Mouse (Mus musculus) testis, postnatal 14 days (tissue): ENCODE data around the gene Cdiptos.

Experiments used
- DNase-seq: peaks from one replicate; pipeline ENCODE4 v3.0.0; 2021; ENCODE audit warnings: low spot score

Cdiptos gene

DNA sequence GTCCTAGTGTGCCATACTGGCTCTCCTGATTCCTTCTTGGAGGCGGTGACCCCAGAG, 177 bp downstream of the Cdiptos start, which contains the start of gene Cdipt:
Cdipt (plus strand) TSS at position 22 of the 57 bp plus-strand sequence.
- no peak for DNase-seq

DNA sequence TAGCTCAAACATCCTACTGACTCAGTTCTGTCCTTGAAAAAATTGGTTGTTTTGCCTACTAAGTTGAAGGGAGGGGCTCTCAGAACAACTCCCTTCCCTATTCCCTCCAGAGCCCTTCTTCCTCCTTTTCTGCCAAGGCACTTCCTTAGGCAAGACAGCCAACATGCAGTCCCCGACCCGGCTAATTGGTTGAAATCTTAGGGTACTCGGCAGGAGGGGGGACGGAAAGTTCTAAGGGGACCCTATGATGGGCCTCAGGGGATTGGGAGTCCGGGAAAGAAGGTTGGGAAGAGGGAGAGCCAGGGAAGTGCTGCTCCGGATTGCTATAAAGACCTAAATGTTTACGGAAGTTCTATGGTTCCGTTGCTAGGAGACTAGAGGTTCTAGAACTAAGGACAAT, 405 bp downstream of the Cdiptos start:
- peak; percentile 43 for DNase-seq

DNA sequence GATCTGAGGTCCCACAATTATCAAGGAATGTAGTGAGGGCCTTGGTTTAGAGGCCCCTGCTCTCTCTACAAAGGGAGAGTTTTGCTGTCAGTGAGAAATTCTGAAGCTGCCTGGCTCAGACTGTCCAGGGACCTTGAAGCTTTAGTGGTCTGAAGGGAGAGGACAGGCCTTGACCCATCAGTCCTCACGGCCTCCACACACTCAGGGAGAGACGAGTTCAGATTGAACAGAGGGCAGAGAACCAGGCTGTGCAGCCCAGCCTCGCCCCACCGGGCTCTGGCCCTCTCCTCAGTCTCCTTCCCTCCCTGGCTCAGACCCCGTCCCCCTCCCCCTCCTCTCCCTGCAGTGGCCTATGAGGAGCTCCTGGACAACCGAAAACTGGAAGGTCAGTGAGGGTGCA, 8.5 kb downstream of the Cdiptos start:
- no peak for DNase-seq

DNA sequence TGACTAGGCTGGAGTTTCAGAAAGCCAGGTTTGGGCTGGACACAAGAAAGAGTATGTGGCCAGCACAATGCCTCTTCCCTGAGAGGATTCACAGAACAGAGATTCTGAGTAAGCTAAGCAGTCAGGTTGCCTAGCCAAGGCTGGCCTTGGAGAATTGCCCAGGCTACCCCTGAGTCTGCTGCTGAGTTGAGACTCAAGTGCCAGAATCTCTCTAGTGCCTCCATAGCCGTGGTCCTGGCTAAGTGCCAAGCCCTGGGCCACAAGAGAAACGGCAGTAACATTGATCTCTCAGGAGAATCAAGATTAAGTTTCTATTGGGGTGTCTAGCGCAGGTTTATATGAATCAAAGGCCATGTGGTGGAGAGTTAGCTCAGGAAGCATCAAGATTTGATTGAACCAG, 10.3 kb downstream of the Cdiptos start:
- DNase-seq, result no peak

DNA sequence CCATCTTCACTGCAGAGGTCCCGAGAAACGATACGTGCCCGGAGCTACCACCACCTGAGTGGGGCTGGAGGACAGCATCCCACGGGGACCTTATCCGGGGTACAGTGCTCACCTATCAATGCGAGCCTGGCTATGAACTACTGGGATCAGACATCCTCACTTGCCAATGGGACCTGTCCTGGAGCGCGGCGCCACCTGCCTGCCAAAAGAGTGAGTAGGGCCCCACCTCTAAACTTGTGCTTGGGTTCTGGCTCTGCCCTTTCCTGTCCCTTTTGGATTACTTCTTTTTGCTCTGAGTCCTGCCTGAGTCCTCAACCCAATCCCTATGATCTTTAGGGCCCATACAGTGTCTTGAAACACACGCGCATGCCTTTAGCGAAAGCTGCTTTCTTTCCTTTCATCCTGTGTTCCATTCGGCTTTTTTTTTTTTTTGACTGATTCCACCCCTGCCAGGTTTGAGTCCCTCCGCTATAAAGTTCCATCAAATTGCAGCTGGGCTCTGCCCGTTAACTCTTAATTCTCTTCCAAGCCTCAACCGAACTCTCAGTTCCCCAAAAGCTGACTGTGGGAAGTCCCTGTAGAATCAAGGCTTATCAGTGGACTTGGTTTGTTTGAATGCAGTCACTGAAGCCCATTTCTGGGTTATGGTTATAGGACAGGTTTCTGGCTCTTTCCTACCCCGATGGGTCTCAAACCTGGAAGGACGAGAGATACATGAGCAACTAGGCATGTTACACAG, 12.2 kb downstream of the Cdiptos start:
- no peak for DNase-seq

DNA sequence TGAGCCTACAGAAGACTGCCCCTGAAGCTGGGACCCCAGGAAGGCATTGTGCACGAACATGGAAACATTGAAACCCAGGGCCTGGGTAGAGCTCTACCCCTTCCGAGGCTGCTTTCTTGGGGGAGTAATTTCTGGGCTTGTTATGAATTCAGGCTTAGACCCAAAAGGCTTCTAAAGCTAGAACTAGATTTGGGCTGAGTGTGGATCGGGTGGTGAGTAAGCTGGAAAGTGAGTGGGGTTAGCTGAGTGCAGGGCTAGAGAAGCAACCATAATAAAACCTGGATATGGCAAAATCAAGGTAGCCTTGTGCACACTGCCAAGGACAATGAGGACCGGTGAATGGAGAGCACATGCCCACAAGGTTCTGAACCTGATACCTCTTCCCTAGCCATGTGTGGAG, 13.9 kb downstream of the Cdiptos start:
- DNase-seq, result no peak

DNA sequence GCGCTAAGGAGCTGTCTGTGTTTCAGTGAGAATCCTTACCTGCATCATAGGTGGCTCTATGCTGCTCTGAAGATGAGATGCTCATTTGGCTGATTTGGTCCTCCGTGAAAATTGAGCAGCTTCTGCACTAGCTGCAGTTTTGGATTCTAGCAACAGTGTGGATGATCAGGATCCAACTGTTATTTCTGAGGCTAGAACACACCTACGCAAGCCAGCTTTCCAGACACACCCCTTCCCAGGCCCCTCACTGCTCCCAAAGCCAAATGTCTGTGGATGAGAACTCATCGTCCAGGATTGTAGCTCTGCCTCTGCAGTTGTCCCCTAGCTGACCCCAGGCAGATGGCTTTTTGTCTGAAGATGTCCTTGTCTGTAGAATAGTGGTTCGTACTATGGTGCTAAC, 14.8 kb downstream of the Cdiptos start:
- no peak for DNase-seq

DNA sequence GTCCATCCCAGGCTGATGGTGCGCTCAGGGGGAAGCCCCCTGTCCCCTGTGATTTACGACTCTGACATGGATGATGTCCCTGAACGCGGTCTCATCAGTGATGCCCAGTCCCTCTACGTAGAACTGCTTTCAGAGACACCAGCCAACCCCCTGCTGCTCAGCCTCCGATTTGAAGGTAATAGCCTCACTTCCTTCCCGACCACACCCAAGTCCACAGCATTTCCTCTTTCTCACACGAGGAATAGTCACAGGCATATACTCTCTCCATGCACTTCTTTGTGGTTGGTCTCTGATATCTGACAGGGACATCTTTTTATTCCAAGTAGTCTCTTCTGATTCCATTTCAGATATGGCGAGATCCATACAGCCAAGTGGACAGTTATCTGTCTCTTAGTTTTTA, 16.1 kb downstream of the Cdiptos start:
- no peak for DNase-seq

DNA sequence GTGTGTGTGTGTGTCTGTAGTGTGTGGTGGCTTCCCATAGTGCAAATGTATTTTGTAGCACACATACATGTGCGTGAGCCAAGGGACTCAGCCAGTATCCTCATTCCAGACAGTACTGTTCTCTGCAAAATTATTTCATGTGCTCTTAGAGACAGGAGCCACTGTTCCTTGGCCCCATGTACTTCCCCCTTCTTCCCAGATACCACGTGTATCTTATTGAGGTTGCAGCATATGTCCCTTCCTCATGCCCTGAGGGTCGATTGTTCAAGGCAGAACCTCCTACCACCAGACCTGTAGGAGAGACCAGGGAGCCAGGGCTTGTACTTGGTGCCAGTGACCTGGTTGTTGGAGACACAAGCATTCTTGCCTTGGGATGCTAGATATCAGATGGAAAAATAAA, 20.8 kb downstream of the Cdiptos start:
- DNase-seq, result no peak

DNA sequence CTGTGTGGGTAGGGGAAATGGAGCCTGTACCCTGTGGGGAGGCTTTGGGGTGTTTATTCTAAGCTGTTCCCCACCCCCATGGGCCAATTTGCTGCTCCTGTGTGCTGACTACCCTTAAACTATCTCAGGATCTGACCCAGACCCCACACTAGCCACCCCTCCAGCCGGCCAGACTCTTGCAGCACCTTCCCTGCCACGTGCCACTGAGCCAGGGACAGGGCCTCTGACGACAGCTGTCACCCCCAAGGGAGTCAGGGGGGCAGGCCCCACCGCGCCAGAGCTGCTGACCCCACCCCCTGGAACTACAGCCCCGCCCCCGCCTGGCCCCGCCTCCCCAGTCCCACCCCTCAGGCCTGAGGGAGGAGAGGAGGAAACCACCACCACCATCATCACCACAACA, 23.3 kb downstream of the Cdiptos start:
- DNase-seq, result no peak

DNA sequence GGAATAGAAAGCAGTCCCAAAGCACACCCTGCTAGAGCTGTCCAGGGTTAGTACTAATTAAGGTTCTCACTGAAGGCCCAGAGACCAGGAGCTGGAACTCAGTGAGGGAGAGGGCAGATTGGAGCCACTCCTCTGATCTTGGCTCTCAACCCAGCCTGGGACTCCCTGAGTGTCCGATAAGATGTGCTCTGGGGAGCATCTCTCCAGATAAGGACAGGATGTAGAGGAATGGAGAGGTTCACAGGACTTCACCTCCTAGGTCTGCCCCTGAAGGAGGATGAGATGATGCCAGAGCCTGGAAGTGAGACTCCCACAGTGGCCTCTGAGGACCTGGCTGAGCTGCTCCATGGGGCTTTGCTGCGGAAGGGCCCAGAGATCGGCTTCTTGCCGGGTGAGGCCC, 24.2 kb downstream of the Cdiptos start:
- no peak for DNase-seq

DNA sequence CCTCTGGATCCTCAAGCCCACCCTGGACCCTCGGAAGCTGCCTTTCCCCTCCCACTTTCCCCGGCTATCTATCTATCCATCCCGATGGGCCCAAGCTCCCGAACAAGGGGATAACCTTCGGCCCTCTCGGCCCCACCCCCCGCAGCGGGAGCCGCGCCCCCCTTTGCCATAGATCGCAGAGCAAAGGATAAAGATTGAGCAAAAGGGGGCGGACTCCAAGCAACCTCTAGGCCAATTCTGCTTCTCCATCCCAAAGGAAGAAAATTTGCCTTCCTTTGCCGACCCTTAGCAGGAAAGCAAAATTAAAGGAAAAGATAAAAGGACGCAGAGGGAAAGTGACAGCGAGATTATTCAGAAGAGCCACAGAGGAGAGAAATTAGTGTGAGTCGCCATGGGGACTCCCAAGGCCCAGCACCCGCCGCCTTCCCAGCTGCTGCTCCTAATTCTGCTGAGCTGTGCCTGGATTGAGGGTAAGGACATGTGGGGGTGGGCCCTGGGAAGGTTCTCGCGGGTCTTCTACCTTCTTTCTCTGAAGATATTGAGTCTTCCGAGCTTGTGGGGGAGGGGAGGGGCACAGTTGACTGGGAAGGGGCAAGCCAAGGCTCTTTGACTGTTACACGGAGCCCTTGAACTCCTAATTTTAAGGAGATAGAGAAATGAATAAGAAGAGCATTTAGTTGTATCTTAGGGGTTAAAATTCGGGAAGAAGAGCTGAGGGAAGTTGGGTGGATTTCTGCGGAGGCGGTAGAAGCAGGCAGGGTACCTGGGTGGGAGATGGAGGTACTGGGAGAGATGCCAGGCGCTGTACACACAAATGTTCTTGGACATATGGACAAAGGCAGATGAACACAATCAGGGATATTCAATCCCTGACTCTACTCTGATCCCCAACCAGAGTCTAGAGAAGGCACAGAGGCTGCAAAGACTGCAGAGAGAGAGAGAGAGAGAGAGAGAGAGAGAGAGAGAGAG, 25.0 kb downstream of the Cdiptos start:
- DNase-seq, result no peak

DNA sequence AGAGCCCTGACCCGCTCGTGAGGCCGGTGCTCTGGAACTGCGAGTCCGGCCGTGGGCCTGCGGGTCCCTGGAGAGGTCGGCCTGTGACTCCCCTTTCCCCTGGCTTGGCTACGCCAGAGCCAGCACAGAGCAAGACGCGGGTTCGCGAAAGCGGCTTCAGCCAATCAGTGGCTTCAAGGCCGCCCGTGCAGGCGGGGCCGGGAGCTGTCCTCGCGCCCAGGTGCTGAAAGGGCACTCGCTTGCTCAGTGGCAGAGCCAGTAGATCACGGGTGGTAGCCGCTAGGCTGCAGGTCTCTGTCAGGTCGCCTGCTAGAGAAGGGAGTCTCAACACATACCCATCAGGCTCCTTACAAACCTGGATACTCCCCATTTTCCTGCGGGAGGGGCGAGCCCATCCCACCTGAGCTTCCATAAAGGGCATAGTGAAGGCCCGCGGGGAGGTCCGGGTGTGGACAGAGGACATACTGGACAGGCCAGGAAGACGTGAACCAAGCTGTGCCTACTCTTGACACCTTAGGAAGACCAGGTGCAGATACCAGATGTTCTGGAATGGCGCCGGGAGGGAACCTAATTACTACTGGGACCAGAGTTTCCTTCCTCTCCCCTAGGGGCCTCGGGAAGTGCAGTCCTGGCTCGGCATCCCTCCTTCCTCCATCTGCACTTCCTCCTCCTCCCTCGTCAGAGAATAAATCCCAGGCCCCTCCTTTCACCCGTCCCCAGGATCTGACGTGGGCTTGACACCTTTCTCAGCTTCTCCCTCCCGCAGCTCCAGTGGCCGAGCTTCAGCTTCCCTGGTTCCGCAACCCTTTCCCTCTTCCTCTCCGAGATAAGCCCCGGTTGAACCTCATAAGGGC, 25.9 kb downstream of the Cdiptos start, which contains the start of gene Sez6l2:
Sez6l2 (plus strand) TSS at position 771 of the 854 bp plus-strand sequence.
- DNase-seq, result peak; percentile 87

DNA sequence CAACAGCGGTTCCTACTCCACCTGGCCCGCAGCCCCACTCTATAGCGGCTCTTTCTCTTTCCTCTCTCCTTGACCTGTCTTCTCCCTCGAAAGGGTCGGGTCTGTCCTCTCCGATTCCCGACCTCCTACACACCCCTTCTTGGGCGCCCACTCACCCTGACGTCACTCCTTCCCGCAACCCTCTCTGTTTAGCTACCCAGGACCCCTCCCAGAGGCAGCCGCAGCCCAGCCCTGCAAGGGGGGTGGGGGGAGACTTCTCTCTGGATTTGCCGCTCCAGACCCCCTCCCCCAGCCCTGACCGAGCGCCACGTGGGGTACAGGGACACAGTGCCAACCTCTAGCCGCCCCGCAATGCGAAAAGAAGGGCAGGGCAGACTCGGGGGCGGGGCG, 26.5 kb downstream of the Cdiptos start, which contains the start of gene Asphd1:
Asphd1 (minus strand) TSS at position 180 of the 390 bp plus-strand sequence.
- DNase-seq, result no peak

DNA sequence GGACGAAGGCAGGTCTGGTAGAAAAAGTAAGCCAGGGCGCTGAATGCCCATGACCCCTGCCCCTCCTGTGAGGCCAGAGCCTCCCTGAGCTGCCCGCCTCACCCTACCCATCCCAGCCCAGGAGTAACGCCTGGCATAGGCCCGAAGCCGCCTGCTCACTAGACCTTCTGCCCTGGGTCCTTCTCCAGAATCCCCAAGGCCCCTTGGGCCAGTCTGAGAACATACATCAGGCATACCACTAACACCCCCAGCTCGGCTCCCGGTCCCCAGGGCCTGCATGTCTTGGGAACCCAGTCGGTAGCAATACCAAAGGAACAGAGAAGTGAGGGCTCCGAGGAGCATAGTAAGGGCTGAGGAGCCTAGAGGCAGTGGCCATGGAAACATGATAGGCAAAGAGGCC, 27.3 kb downstream of the Cdiptos start:
- DNase-seq, result no peak

DNA sequence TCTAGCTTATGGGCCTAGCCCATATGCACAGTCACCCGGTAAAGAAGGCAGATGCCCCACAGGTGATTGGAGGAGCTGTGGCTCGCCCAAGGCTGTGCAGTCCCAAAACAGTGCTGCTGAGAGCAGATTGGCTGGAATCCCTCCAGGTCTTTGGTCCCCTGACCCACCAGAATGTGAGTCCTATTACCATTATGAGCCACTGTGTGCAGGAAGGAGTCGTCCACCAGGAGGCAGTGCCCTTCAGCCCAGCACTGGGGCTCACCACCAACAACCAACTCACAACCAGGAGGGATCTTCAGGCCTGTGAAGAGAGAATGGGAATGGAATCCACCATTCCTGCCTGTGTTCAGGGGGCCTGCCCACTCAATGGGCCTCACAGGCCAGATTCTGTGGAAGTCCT, 29.4 kb downstream of the Cdiptos start:
- no peak for DNase-seq

DNA sequence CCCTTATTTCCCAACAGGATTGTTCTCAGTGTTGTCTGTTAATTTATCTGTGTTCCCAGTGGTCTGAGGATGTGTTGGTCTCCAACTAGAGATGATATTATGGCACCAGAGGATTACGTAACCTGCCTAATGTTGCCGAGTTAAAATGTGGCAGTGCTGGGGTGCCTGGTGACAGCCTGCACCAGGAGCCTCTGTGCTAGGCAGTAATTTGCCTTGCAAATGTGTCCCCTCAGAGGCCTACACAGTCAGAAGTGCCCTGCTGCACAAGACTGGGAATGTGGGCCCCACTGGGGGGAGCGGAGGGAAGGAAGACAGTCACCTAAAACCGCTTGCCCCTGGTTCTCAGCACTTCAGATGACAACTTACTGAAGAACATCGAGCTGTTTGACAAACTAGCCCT, 34.1 kb downstream of the Cdiptos start:
- DNase-seq, result no peak

DNA sequence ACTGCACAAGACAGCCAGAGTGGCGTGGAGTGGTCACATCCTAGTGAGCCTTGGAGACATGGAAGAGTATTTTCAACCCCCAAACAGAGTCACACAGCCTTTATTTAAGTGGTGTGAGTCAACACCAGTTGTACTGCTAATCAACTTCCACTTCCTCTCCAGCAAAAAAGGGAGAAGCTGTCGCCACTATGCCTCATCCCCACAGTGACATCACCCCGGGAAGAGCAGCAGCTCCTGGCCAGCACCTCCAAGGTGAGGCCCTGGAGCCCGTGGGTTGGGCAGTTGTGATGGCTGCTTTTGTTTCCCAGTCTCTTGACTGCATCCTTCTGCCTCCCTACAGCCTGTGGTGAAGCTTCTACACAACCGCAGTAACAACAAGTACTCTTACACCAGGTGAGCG, 34.7 kb downstream of the Cdiptos start:
- DNase-seq, result no peak

DNA sequence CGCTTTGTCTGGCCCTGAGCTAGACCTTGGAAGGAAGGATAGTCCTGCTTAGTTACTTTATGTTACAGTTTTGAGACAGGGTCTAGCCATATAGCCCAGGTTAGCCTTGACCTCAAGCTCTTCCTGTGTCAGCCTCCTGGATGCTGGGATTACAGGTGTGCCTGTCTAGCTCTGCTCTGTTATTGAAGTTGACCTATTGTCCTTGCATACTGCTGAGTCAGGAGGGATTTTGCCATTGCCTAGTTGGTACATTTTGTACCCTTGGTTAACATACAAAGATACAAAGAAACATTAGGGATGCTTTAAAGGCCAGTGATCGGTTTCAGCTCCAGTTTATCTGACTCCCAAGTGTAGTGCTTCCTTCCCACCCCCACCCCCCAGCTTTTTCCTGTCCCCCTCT, 43.2 kb downstream of the Cdiptos start:
- DNase-seq, result peak; percentile 66

DNA sequence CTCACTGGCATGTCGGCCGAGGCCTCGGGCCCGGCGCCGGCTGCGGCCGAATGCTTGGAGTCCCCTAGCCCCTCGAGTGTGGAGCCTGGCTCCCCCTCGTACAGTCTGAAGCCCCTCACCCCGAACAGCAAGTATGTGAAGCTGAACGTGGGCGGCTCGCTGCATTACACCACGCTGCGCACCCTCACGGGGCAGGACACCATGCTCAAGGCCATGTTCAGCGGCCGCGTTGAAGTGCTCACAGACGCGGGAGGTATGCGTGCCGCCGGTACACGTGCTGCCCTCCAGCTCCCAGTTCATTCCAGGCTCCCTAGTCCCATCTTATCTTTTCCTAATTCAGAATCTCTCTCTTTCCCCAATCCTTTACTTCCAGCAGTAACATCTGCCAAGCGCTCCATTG, 46.9 kb downstream of the Cdiptos start:
- no peak for DNase-seq

DNA sequence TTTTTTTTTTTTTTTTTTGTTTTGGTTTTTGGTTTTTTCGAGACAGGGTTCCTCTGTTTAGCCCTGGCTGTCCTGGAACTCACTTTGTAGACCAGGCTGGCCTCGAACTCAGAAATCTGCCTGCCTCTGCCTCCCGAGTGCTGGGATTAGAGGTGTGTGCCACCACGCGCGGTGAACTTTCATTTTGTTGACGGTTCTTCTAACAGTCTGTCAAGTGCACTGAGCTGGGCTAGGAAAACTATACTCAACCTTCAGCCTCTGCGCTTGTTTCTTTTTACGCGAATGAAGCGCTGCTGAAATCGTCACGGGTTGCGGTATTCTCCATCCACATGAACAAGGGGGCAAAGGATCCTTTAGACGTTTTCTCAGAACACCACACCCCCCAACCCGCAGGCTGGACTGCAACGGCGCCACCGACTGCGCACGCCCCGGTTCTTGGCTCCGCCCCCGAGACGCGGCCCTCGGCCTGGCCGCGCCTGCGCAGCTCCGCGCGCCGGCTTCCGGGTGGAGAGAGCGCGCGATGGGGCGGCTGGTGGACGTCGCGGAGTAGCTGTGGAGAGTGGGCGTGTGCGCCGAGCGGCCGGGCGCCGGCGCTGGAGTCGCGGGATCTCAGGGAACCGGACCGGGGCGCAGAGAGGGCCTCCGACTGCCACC, 47.4 kb downstream of the Cdiptos start, which contains the start of gene Kctd13:
Kctd13 (plus strand) TSS at position 496 of the 654 bp plus-strand sequence.
- peak; percentile 91 for DNase-seq

DNA sequence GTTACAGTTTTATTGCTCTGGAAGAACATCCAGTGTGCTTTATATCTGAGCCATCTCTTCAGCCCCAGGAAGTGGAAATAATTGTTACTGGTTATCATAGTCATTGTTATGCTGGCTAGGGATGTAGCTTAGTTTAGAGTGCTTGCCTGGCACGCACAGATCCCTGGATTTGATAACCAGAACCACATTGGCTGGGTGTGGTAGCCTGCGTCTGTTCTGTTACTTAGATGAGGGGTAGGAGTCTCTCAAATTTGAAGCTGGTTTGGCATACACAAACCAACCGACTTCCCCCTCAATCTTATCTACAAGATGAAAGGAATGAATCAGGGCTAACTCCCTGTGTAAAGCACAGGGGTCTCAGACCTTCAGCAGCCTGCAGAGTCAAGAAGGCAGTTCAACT, 49.6 kb downstream of the Cdiptos start:
- DNase-seq, result no peak
